Mouse (Mus musculus) common myeloid progenitor, adult 5-6 weeks (primary cell): ENCODE data around the gene Rnf151. TPM values are rescaled to one million over a fixed set of nuclear protein-coding genes. Genes with fewer than 3 reads are reported as not detected.

Experiments
- ATAC-seq: replicated peaks from 2 replicates; pipeline ENCODE4 v1.8.0; 2016; ENCODE audit warnings: low read depth, mild to moderate bottlenecking, moderate TSS enrichment, inconsistent platforms; ENCODE audit not compliant: poor library complexity, severe bottlenecking
- total RNA-seq: library from RNA; stranded (forward); fragments of 200-1000, 187-1606 nt; gene quantifications from 2 replicates; pipeline ENCODE4 v1.2.3, GENCODE M21; 2017

Gene Rnf151
- total RNA-seq, 1 experiment from 2014 or later, result not detected

DNA sequence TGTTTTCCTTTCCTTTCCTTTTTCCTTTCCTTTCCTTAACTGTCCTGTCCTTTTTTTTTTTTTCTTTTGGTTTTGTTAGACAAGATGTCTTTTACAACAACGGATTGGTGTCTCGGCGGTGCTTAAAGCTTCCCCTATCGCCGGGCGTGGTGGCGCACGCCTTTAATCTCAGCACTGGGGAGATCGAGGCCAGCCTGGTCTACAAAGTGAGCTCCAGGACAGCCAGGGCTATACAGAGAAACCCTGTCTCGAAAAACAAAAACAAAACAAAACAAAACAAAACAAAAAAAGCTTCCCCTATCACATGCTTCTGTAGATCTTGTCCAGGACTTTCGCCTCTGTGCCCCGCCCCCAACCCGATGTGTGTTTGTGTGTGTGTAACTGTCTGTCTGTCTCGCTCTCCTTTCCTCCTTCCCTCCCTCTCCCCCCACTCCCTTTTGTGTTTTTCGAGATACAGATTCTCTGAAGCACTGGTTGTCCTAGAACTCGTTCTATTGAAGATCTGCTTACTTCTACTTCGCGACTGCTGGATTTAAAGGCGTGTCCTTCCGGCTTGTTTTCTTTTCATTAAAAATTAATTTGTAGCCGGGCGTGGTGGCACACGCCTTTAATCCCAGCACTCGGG, 9.9 kb downstream of the Rnf151 start:
- ATAC-seq, result peak; percentile 28

DNA sequence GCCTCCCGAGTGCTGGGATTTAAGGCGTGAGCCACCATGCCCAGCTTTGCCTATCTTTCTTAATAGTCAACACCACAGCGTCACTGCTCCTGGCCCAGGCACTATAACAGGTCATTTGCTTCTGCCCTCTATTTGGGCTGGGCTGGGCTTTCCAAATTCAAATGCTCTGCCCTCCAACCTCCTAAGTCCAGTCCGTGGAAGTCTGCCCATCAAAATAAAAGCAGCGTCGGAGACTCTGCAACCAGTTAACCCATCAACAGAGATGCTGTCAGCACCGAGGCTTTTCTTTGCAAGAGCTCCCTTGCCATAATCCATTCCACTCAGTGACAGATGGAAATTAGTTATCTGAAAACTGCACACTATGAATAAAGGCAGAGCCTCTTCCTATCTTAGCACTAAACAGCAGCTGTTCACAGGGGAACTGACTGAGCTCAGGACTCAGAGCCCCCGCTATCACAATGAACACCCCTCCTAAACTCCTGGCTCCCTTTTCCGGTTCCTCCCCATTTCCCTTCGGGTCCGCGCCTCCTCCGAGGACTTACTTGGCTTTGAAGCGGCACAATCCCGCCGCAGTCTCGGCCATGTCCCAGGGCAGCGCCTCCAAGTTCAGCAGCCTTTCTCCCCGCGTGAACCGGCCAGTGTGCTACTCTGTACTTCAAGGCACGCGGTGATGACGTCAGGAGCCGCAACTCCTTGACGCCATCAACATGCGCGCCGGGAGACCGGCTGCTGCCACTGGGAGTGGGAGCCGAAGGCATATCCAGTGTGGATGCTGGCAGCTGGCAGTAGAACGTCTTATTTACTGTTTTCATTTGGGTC, 10.7 kb downstream of the Rnf151 start, which contains the start of gene Tbl3:
Tbl3 (minus strand) TSS at position 679 of the 819 bp plus-strand sequence.
- peak; percentile 91 for ATAC-seq

DNA sequence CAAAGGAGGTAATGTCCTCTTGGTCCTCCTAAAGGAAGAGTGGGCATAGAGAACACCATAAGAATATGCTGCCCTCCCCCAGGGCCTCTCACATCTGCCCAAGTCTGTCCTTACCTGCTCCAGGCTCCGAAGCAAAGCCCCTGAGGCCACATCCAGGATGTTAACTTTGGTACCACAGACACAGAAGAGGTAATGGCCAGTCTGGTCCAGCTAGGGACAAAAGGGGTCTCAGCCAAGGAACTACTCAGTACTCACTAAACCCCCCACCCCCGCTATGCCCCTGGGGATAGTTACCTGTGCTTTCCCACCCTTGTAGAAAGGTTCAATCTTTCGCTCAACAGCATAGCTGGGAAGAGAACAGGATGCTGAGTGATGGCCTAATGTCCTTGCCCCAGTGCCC, 12.0 kb downstream of the Rnf151 start:
- ATAC-seq, result no peak

DNA sequence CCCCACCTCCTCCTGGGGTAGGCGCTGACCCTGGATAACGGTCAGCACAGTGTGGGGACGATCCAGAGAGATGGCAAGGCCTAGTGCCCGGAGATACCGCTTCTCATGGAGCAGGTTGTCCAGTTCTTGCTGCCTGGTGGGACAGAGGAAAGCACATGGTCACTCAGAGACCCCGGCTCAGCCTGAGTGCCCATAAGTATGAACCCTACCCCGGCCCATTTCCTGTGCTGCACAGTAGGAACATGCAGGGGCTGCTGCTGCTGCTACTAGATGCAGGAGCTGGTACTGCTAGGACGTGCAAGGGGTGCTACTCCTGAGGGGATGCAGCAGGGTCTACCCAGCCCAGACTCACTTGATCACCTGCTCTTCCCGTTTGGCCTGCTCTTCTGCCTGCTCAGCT, 16.6 kb downstream of the Rnf151 start:
- no peak for ATAC-seq

DNA sequence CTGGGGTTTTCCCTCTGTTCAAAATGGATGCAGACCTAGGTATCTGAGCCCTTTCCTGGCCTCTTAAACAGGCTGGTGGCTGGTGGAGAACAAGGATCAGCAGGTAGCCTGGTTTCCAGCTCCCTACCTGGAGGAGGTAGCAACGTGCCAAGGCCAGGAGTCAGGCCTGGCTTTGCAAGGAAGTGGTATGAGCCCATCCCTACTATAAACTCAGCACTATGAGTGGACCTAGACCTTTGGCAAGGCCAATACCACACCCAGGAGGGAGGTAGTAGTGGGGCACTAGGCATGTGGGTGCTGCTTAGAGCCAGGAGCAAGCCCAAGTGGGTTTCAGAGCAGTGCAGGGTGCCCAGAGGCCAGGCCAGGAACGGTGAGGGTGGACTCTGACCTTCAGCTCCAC, 18.4 kb downstream of the Rnf151 start:
- no peak for ATAC-seq

DNA sequence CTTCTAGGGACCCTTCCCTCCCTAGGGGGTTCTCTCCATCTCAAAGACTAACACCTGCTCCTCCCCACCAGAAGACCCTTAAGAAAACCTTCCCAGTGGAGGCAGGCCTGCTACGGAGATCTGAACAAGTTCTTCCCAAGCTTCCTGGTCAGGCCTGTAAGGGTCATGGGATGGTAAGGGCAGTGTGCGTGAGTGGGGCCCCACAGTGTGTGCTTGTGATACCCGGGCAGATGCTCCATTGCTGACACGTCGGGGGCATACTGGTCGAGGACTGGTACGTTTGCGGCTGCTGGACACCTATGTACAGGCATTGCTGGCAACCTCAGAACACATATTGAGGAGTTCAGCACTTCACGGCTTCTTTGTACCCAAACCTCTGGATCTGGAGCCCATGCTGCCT, 19.1 kb downstream of the Rnf151 start:
- ATAC-seq, result no peak

DNA sequence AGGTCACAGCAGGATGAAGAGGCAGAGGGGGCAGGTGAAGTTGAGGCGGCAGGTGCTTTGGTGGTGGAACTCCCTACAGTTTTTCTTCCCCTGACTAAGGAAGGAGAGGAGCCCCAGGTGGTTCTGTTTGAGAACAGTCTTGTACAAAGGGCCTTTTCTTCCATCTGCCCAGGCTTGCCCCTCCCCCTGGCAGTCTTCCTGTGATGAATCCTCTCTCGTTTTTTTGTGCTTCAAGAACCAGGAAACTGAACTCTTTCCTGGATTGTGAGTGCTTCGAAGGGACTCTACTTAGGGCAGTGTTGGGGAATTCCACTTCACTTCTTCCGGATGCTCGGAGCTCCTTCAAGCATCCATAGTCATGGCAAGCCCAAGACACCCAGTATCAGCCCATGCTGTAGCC, 19.9 kb downstream of the Rnf151 start:
- ATAC-seq, result no peak

DNA sequence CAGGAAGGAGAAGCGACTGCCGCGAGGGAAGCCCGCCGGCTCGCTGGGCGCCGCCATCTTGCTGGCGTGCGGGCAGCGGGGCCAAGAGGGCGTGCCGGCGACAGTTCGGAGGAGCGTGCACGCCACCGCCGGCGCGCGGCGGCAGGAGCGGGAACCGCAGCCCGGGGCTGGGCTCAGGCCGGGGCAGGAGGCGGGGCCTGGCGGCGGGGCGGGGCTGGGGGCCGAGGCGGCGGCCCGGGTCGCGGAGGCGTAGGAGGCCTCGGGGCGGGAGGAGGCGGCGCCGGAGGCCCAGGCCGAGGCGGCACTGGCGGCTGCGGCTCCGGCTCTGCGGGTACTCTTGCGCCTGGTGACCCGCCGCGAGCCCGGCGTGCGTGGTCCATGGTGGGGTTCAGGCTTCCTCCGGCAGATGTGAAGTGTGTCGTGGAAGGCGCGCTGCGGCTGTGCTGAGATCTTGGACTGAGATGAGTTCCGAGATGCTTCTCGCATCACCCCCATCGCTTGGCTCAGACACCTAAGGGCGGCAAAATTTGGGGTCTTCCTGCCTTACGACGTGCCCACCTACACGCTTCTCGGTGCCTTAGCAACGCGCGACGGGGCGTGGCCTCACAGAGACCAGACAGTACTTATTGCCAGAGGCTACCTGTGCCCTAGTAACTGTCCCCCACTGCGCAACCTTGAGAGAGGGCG, 21.7 kb downstream of the Rnf151 start, which contains the start of the genes Gfer and Noxo1:
Gfer (minus strand) TSS at position 146 of the 687 bp plus-strand sequence.
Noxo1 (plus strand) TSS at position 224 of the 687 bp plus-strand sequence.
- peak; percentile 71 for ATAC-seq

DNA sequence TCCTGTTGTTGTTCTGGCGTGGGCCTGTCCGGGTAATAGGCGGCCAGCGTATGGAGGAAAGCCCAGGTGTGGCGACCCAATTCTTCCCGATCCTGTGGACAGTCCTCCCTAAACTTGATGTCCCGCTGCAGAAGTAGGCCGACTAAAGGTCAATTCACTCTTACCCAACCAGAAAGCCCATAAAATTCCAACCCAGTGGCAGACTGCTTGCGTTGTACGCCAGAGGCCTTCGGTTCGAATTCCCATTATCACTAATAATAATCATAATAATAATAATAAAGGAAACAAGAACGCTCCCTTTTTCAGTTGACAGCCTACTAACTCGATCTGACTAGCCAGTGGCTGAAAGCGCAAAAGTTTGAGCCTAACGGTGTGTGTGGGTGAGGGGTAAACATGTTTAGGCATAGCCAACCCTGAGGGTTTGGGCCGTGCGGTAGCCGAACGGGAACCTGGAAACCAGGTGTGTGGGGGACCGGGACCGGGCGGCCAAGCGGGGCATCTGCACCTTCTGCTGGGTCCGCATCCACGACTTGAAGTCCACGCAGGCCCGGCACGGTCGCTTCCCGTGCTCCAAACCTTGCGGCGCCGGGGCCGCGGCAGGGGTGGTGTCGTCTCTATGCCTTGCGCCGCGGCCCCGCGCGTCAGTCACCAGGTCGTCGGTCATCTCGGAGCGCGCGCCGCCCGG, 22.4 kb downstream of the Rnf151 start:
- ATAC-seq, result no peak

DNA sequence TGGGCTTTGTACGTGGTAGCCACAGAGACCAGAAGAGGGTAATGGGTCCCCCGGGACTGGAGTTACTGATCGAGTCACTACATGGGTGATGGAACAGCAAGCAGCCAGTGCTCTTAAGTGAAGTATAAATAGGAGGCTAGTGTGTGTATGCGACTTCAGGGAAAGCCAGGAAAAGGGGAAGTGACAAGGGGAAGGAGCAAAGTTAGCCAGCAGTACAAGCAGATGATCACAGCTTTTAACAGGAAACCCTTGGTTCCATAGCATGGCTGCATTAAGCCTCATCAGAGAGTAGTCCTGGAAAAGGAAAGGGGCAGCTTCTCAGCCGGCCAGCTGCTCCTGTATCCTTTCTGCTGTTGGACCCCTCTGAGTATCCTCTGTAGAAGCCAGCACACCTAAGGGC, 25.5 kb downstream of the Rnf151 start:
- no peak for ATAC-seq

DNA sequence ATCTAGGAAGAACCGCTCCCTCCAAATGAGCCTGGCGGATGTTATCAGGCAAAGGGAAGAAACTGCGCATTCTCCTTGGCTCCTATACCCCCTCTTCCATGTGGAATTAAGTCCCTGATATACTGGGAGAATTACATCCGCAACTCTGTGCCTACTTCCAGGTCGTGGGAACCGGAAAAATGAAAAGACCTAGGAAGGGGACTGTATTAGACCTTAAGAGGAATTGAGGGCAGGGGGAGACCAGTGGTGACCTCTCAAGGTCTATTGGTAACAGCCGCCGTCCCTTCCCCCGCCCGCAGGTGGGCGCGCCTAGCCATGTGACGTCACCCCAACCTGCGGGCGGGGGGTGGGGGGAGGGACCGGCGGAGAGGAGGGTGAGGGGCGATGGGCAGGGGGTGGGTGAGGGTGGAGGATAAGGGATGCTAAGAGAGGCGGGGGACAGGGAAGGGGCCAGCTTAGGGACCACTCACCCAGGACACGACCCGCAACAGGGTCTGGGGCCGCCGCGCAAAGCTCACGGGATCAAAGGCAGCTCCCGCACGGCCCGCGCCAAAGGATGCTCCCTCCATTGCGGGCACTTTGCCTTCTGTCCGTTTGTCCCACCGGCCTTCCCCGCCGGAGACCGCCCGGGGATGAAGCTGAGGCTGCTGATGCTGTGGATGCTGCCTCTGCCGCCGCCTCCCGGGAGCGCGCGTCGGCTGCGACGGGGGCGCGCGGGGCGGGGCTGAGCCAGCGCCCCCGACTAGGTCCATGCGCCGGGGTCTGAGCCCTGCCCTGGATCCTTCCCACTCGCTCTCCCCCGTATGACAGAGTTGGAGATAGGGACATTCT, 28.4 kb downstream of the Rnf151 start, which contains the start of gene Syngr3:
Syngr3 (minus strand) TSS at position 705 of the 831 bp plus-strand sequence.
- no peak for ATAC-seq

DNA sequence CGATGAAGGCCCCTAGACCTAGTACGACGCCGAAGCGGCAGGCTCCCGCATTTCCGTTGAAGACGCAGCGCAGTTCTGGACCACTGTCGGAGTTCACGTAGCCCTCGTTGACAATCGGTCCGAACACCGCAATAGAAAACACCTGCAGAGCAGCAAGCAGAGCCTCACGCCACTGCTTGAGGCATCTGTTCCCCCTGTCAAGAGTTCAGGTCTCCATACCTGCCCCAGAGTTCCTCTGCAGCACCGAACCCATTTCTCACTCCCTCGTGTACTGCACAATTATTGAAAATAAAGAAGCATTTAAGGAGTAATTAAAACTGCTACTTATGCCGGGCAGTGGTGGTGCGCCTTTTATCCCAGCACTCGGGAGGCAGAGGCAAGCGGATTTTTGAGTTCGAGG, 30.3 kb downstream of the Rnf151 start:
- ATAC-seq, result no peak

DNA sequence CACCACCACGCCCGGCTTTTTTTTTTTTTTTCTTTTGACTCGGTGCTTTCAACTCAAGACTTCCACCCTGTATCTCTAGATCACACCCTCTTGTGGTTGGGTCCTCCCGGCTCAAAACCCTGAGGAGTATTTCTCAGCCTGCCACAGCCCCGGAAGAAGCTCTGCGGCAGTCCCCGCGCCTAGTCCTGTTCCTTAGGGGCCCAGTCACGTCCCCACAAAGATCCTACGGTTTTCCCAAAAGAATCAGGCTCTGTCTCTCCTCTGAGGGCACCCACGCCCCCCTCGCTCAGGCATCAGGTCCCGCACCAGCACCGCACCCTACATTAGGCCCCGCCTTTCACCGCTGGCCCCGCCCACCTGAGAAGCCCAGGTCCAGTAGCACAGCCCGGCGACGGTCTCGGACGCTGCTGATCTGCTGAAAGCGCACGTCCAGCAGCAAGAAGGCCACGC, 30.7 kb downstream of the Rnf151 start:
- ATAC-seq, result peak; percentile 73

DNA sequence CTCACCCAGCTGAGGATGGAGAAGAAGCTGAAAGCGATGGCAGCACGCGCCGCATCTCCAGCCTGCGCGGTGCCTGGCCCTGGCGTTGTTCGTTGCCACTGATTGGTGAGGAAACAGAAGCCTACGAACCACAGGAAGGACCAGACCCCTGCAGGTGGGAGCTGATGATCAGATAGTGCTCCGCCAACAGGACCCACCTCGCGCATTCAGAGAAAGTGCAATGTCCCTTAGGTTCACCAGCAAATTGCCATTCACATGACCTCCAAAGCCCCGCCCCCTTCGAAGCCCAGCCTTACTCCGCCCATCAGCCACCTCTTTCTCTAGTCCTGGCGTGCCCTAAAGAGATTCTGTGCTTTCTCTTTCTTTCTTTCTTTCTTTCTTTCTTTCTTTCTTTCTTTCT, 31.3 kb downstream of the Rnf151 start:
- peak; percentile 67 for ATAC-seq

DNA sequence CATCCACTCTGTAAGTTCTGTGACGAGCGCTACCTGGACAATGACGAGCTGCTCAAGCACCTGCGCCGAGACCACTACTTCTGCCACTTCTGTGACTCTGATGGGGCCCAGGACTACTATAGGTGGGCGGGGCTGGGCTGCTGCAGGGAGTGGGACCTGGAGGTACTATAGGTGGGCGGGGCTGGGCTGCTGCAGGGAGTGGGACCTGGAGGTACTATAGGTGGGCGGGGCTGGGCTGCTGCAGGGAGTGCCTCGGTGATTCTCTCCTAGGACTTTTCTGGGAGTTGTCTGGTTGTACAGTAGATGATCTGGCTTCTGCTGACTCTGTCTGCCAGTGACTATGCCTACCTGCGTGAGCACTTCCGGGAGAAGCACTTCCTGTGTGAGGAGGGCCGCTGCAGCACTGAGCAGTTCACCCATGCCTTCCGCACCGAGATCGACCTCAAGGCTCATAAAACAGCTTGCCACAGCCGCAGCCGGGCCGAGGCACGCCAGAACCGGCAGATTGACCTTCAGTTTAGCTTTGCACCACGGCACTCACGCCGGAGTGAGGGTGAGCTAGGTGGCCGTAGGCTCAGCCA, 40.3 kb downstream of the Rnf151 start:
- no peak for ATAC-seq

DNA sequence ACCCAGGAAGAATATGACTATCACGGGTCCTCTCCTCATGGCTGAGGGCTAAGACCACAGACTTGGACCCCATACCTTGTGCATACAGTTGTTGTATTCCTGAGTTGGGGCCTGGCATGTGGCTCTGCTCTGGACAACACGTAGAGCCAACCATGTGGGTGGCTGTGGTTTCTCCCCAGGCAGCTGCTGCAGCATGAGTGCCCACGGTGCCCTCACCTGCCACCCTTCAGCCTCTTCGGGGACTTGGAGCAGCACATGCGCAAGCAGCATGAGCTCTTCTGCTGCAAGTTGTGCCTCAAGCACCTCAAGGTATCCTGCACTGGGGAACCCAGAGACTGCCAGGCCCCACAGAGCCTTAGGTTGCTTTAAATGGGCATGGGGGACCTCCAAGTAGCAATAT, 41.0 kb downstream of the Rnf151 start:
- no peak for ATAC-seq

DNA sequence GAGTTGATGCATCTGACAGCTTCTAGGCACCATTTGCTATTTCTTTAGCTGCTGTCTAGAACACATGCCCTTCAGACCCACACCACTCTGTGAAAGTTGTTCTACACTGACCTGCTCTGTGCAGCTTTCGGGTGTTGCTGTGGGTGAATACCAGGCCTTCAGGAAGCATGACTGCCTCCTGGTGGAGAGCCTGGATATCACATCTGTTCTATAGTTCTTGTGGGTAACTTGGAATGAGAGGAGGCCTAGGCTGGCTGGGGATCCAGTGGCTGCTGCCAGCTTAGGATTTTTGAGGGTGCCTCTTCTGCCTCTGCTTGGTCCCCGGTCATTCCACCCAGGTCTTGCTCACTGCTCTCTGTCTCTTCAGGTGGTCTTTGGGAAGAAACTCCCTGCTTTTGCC, 41.7 kb downstream of the Rnf151 start:
- ATAC-seq, result peak; percentile 71

DNA sequence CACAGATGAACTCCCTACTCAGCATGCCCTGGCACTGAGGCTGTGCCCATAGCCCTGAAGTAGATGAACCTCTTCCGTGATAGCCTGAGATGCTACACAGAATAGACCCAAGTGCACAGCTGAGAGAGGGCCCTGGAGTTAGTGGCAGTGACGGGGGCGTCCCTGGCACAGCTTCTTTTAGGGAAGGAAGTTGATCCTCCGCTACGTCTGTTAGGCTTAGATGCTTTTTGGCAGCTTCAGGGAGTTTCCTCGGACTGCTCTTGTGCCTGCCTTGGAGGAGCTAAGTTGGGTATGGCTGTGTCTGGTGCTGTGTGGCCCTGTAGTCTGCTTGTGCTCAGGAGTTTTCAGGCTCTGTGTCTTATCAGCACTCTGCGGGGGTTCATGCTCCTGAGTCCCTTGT, 43.6 kb downstream of the Rnf151 start:
- peak; percentile 31 for ATAC-seq

DNA sequence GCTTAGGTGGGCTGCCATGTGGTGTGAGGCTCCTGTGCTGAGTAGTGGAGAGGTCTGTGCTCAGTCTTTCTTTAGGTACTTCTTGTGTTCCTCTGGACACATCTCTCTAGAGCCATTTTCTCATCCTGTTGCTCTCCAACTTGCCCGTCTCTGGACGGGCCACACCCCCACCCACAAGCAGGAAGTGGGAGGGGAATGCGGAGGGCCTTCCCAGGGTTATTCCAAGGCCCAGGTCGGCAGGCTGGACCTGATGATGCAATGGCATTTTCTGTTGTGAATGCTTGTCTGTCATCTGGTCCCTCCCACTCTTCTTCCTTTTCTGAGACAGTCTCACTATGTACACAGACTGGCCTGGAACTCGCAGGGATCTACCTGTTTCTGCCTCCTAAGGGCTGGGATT, 45.7 kb downstream of the Rnf151 start:
- ATAC-seq, result no peak
